11 mouse cellular contexts compared by ENCODE assay signal in the genomic region with DNA sequence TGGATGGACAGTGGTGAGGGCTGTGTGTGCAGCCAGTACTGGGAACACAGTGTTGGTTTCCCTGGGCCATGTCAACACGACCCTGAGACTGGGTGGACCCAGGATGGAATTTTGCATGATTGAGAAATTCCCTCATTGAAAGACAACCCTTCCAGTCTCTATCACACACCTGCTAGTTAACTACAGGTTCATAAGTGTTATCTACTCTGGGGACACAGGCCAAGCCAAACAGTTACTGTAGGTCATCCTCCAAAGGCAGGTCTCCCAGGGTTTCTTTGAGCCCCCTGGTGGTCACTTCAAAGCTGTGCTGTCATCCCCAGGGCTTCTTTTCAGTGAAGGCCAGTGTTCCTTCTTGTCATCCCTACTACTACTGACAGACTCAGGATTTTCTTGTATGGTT.
DNase-seq lines count a peak whose midpoint lies in the region; ATAC-seq and TF ChIP-seq lines count a peak whose summit lies in the region.
"Had no signal": no experiment of that assay in that cellular context is flagged by ENCODE, and none has a peak within 500 bp of the region (broad histone marks: within the 10 kb centered on the region; RNA-seq: fewer than 3 reads in every experiment).

No protein-coding gene starts in this region.

- no peak for DNase-seq in hindbrain, postnatal 0 days (ENCODE audit: low spot score)
- DNase-seq in 3T3-L1 (ENCODE audit: low read depth, low spot score) (peak; percentile 45), R1 (ENCODE audit: low read depth, low spot score) (peak; percentile 39)
- peak; percentile 51 for DNase-seq in heart, postnatal 4 days
- DNase-seq in right cerebral cortex, adult 18-20 months: no peak

- H3K4me2 ChIP-seq in hindbrain, postnatal 0 days (ENCODE audit: low read depth, low read length): no peak overlapping the region
- H3K4me2 ChIP-seq in hindbrain, embryonic 13.5 days: no peak overlapping the region
- H3K4me2 ChIP-seq in hindbrain, embryonic 12.5 days (replicated peaks): no peak overlapping the region
- H3K4me2 ChIP-seq: heart, embryonic 15.5 days; limb, embryonic 15.5 days; neural tube, embryonic 13.5 days had no signal

- H3K27me3 ChIP-seq in hindbrain, postnatal 0 days (ENCODE audit: insufficient read depth, low read length): no peaks in the 10 kb centered on the region
- H3K27me3 ChIP-seq in hindbrain, embryonic 13.5 days: peaks cover 29% of the 10 kb centered on the region
- peaks cover 15% of the 10 kb centered on the region; the same call in 1 of the 2 replicates for H3K27me3 ChIP-seq in hindbrain, embryonic 12.5 days

- no peaks in the 10 kb centered on the region for H3K9me3 ChIP-seq in hindbrain, postnatal 0 days (ENCODE audit: low read length)
- H3K9me3 ChIP-seq in hindbrain, embryonic 13.5 days: no peaks in the 10 kb centered on the region
- H3K9me3 ChIP-seq in hindbrain, embryonic 12.5 days (replicated peaks): no peaks in the 10 kb centered on the region
- H3K9me3 ChIP-seq: heart, embryonic 15.5 days; limb, embryonic 15.5 days; neural tube, embryonic 13.5 days had no signal

- peak; percentile 46 for TF ChIP-seq CTCF in hindbrain, postnatal 0 days (IDR thresholded peaks at IDR 0.05; ENCODE audit: low read depth)

- no peak for ATAC-seq in hindbrain, postnatal 0 days
- ATAC-seq in hindbrain, embryonic 13.5 days (ENCODE audit: low FRiP score): no peak
- ATAC-seq in granulocyte monocyte progenitor cell, adult 5-6 weeks (replicated peaks; ENCODE audit: poor library complexity, severe bottlenecking): no peak
- no peak for ATAC-seq in hindbrain, embryonic 12.5 days (ENCODE audit: low FRiP score)

- peaks cover 5% of the 10 kb centered on the region; the same call in 1 of the 2 replicates for H3K4me1 ChIP-seq in hindbrain, postnatal 0 days (ENCODE audit: insufficient read depth, low read length)
- H3K4me1 ChIP-seq in hindbrain, embryonic 13.5 days (replicated peaks): peaks cover 13% of the 10 kb centered on the region
- H3K4me1 ChIP-seq in hindbrain, embryonic 12.5 days: peaks cover 10% of the 10 kb centered on the region

- no peak overlapping the region for H3K4me3 ChIP-seq in hindbrain, postnatal 0 days (ENCODE audit: low read length)
- no peak overlapping the region for H3K4me3 ChIP-seq in hindbrain, embryonic 13.5 days
- H3K4me3 ChIP-seq in hindbrain, embryonic 12.5 days: no peak overlapping the region
- H3K4me3 ChIP-seq: heart, embryonic 15.5 days; limb, embryonic 15.5 days; neural tube, embryonic 13.5 days had no signal

- H3K9ac ChIP-seq in hindbrain, postnatal 0 days (replicated peaks; ENCODE audit: low read length): no peak overlapping the region
- H3K9ac ChIP-seq in hindbrain, embryonic 13.5 days: no peak overlapping the region
- H3K9ac ChIP-seq in hindbrain, embryonic 12.5 days: no peak overlapping the region
- H3K9ac ChIP-seq: heart, embryonic 15.5 days; limb, embryonic 15.5 days; neural tube, embryonic 13.5 days had no signal

- 85% methylated on average over 1 of the region's 1 CpGs for WGBS in hindbrain, postnatal 0 days
- WGBS in hindbrain, embryonic 13.5 days: 88% methylated on average over 1 of the region's 1 CpGs
- 88% methylated on average over 1 of the region's 1 CpGs for WGBS in hindbrain, embryonic 12.5 days

- no peak overlapping the region for H3K27ac ChIP-seq in hindbrain, postnatal 0 days
- H3K27ac ChIP-seq in hindbrain, embryonic 13.5 days: no peak overlapping the region
- H3K27ac ChIP-seq in hindbrain, embryonic 12.5 days: no peak overlapping the region
- H3K27ac ChIP-seq: heart, embryonic 15.5 days; limb, embryonic 15.5 days; neural tube, embryonic 13.5 days had no signal

- H3K36me3 ChIP-seq in hindbrain, postnatal 0 days (ENCODE audit: insufficient read depth, low read length): no peaks in the 10 kb centered on the region
- H3K36me3 ChIP-seq in hindbrain, embryonic 13.5 days: no peaks in the 10 kb centered on the region
- no peaks in the 10 kb centered on the region for H3K36me3 ChIP-seq in hindbrain, embryonic 12.5 days
- H3K36me3 ChIP-seq: heart, embryonic 15.5 days; limb, embryonic 15.5 days; neural tube, embryonic 13.5 days had no signal

Comparison
In these comparisons a context has a peak if more than half of its experiments do, and no peak if none do; other contexts are left out.
1. DNase-seq: peak in 3T3-L1 (single experiment), R1 (single experiment) and heart, postnatal 4 days (single experiment); none in hindbrain, postnatal 0 days (single experiment) and right cerebral cortex, adult 18-20 months (single experiment).